Mouse (Mus musculus) mesoderm, embryonic 11.5 days (tissue): ENCODE data around the gene Rgs14.

ENCODE experiments used
- DNase-seq: peaks from one replicate; pipeline ENCODE4 v3.0.0-alpha.2; 2012; ENCODE audit warnings: low read depth, low spot score

The Rgs14 gene

DNA sequence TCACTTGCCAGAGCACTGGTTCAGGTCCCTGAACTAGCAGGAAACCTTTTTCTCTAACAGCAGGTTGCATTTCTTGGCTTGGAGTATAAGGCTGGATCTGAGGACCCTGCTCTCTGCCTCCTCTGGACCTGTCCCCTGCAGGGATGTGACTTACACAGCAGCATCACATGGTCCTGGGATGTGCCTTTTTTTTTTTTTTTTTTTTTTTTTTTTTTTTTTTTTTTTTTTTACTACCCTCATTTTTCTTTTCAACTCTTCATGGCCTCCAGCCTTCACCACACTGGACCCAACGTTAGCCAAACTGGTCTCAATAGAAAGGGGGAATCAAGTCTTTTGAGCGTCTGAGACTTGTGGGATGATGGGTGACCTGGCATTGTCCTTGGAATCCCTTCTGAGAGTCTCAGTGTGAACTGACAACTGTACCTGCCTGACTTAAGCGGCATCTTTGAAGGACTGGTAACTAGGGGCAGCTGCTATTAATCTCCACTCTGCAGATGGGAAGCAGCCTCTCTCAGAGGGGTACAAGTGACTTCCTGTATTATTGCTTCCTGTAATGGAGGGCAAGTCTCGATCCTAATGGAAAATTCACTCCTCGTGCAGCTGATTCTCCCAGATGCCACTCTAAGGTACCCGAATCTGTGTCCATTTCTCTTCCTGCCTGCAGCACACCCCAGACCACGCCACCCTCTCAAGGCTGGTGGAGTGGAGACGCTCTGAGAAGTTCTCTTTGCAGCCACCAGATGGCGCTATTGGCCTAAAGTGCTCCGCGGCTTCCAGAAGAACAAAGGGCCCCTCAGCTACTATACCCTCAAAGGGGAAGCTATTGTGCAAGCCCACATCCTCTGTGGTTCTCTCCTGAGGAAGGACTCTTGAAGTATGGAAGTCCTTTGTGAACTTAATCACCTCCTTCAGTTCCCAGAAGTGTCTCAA lies 35.6 kb downstream of the Rgs14 start:
- DNase-seq: peak; percentile 93

GRCm38 (mm10) chr13:55405783-55406390 lies 36.4 kb downstream of the Rgs14 start:
- no peak for DNase-seq

DNA sequence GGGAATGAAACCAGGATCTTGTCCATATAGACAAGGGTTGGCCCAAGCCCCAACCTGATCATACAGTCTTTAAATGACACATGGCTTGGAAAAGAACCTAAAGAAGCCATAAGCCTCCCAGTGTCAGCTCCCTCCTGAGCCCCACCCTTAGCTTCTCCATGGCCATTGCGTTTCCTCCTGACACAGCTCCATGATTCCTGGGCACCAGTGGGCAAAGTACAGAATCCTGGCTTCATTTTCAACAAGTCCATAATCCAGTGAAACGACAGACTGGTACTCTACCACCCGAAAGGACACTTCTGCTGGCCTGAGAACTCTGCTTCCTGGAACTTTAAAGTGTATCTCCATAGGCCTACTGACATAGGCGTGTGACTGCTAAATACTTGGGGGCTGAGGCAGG lies 37.8 kb downstream of the Rgs14 start:
- no peak for DNase-seq

DNA sequence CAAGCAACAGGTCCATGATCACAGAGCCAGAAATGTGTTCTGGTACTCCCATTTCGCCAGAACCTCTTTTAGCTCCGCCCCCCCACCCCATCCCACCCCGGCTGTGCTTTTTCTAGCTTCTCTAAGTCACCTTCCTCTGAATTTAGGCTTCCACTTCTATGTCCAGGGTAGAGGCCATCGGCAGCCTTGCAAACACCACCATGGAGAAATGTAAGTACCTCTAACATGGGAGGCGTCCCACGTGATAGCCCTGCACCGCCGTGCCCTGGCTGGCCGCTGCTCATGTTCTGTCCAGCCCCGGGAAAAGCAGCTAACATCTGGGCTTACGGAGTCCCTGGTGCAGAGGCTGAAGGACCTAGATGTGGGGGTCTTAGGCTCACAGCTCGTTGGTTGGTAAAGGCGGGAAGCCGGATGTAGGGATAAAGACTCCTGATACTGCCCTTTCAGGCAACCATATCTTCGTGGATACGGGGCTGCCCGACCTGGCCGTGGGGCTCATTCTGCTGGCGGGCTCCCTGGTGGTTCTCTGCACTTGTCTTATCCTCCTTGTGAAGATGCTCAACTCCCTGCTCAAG lies 39.1 kb downstream of the Rgs14 start:
- no peak for DNase-seq

DNA sequence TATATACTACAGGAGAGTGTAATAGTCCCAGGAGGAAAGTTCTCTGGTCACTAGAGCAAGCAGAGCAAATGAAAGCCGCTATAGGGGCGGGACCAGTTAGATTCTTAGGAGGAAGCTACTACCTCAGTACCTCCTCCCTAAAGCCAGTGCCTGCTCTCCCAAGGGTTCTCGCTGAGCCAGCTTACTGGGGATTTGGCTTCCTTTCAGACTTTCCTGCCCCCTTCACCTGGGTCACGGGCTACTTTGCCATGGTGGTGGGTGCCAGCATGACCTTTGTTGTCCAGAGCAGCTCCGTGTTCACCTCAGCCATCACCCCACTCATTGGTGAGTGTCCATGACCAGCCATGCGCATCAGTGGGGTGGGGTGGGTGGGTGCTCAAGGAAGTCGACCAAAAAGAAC lies 42.3 kb downstream of the Rgs14 start:
- DNase-seq: no peak

GRCm38 (mm10) chr13:55412643-55413307 lies 43.2 kb downstream of the Rgs14 start:
- no peak for DNase-seq

DNA sequence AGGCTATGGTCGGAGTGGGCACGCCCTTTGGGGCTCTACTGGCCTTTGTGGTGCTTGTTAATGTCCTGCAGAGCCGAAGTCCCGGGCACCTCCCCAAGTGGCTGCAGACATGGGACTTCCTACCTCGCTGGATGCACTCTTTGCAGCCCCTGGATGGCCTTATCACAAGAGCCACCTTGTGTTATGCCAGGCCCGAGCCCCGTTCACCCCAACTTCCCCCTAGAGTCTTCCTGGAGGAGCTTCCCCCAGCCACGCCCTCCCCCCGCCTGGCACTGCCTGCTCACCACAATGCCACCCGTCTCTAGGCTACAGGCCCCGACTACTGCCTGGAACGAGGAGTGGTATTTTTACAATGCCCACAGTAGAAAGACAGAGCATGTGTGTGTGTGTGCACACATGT lies 43.8 kb downstream of the Rgs14 start:
- DNase-seq: no peak

DNA sequence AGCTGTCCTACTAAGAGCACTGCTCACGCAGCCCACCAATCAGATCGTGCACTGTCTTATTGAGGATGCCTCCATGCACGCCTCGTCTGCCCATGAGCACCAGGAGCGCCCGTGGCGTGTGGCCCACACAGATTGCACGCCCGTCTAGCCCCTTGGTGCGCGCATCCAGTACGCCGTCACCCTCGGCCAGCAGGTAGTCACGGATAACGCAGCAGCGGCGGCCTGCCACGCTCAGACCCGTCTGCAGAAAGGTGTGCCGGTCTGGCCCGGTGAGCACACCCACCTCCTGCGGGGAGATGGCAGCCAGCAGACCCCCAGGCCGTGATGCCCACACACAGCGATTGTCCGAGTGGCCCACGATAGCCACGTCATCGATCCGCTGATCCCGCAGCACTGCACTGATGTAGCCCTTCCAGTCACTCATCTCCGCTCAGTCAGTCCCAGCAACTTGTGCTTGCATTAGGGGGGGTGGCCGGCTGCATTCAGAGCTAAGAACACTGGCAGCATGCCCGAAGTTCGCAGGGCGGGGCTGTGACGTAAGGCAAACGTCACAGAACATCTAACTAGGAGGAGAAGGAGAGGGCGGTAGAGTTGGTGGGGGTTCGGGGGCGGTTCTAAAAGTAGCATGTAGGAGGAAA lies 45.3 kb downstream of the Rgs14 start, which contains the start of gene Pfn3:
Gene Pfn3 (minus strand): TSS at position 490 of the 638 bp plus-strand sequence.
- DNase-seq: peak; percentile 76

GRCm38 (mm10) chr13:55418004-55418403 lies 48.5 kb downstream of the Rgs14 start:
- DNase-seq: peak; percentile 81

- DNase-seq: no peak
Measured at GRCm38 (mm10) chr13:55419142-55419541, 49.6 kb downstream of the Rgs14 start.

DNA sequence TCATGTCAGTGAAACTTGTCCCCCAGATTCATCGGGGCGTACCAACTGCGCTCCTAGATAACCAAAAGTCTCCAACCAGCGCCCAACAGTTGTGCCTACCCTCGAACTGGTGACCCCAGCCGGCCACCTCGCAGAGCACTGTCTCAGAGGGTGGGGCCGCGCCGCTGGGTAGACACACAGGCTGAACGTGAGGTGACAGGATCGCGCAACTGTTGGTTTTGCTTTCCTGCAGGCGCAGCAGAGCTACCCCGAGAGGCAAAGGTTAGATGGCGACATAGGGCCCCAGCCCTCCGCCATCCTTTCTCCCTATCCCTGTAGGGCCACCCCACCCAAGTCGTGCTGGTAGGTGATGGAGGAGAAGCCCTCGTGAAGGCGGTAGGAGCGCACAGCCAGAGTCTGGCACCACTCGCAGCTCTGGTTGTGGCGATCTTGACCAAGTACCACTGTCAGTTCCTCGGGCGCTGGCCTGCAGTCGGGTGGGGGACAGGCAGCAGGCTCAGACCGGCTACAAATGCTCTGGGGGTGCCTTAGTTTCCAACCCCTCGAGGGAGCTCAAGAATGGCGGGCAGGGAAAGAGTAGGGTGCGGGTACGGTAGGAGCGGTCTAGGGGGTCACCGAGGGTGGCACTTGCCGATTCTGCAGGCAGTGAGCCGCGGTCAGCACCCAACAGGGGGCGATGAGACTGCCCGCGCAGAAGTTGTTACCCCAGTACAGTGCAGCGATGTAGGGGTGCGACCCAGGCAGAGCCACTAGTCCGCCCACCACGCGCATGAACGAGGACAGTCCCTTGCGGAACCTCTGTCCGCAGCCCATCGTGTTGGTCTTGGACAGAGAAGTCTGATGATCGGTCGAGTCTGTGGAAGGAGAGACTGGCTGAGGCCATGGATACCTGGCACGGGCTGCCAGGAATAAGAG lies 50.7 kb downstream of the Rgs14 start:
- DNase-seq: no peak

- DNase-seq: peak; percentile 54
Measured at GRCm38 (mm10) chr13:55420933-55421800, 51.6 kb downstream of the Rgs14 start.

- DNase-seq: no peak
Measured at GRCm38 (mm10) chr13:55426613-55427012, 57.1 kb downstream of the Rgs14 start, which contains the start of gene F12. F12 (minus strand) TSS chr13:55426793.

GRCm38 (mm10) chr13:55429226-55429888 lies 59.8 kb downstream of the Rgs14 start:
- no peak for DNase-seq

DNA sequence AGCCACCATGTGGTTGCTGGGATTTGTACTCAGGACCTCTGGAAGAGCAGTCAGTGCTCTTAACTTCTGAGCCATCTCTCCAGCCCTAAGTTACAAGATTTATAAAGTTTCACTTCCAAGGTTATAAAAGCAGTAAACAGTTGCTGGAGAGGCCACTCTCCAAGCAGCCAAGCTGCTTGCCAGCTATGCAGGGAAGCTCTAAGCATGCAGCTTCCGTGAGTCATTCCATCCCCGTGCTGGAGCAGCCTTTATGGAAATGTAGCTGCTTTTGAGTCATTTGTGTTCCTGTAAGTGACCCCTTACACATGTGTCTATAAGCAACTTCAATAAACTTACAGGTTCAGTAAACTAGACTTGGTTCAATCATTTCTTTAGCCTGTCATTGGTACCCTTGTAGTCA lies 61.0 kb downstream of the Rgs14 start:
- no peak for DNase-seq

GRCm38 (mm10) chr13:55431889-55432685 lies 62.6 kb downstream of the Rgs14 start:
- DNase-seq: no peak
